Mouse (Mus musculus): Measurements from ENCODE around the gene 4922502D21Rik. TPM values are rescaled to one million over a fixed set of nuclear protein-coding genes. Genes with fewer than 3 reads are reported as not detected.

Gene 4922502D21Rik
- total RNA-seq, 1 experiment from 2014 or later, result 0.76 TPM

GRCm38 (mm10) chr6:129316463-129316862 lies 15.1 kb downstream of the 4922502D21Rik start:
- no peak for ATAC-seq (replicated peaks; ENCODE audit: insufficient number of reproducible peaks, low FRiP score, low TSS enrichment, poor library complexity, severe bottlenecking)

- ATAC-seq (replicated peaks; ENCODE audit: insufficient number of reproducible peaks, low FRiP score, low TSS enrichment, poor library complexity, severe bottlenecking), result no peak
Observed at GRCm38 (mm10) chr6:129315698-129316097, 15.9 kb downstream of the 4922502D21Rik start.

GRCm38 (mm10) chr6:129314655-129315168 lies 16.9 kb downstream of the 4922502D21Rik start:
- no peak for ATAC-seq (replicated peaks; ENCODE audit: insufficient number of reproducible peaks, low FRiP score, low TSS enrichment, poor library complexity, severe bottlenecking)

- ATAC-seq (replicated peaks; ENCODE audit: insufficient number of reproducible peaks, low FRiP score, low TSS enrichment, poor library complexity, severe bottlenecking), result no peak
Observed at GRCm38 (mm10) chr6:129312499-129312898, 19.1 kb downstream of the 4922502D21Rik start.

GRCm38 (mm10) chr6:129304180-129304579 lies 27.4 kb downstream of the 4922502D21Rik start:
- no peak for ATAC-seq (replicated peaks; ENCODE audit: insufficient number of reproducible peaks, low FRiP score, low TSS enrichment, poor library complexity, severe bottlenecking)

- no peak for ATAC-seq (replicated peaks; ENCODE audit: insufficient number of reproducible peaks, low FRiP score, low TSS enrichment, poor library complexity, severe bottlenecking)
Observed at GRCm38 (mm10) chr6:129288708-129289107, 42.9 kb downstream of the 4922502D21Rik start.

- ATAC-seq (replicated peaks; ENCODE audit: insufficient number of reproducible peaks, low FRiP score, low TSS enrichment, poor library complexity, severe bottlenecking), result peak; percentile 99
Observed at GRCm38 (mm10) chr6:129284384-129285104, 47.1 kb downstream of the 4922502D21Rik start.

- ATAC-seq (replicated peaks; ENCODE audit: insufficient number of reproducible peaks, low FRiP score, low TSS enrichment, poor library complexity, severe bottlenecking), result no peak; the same call in 1 of the 2 replicates
Observed at GRCm38 (mm10) chr6:129283271-129283670, 48.3 kb downstream of the 4922502D21Rik start.

- no peak for ATAC-seq (replicated peaks; ENCODE audit: insufficient number of reproducible peaks, low FRiP score, low TSS enrichment, poor library complexity, severe bottlenecking)
Observed at GRCm38 (mm10) chr6:129276483-129276882, 55.1 kb downstream of the 4922502D21Rik start.

GRCm38 (mm10) chr6:129275624-129276203 lies 55.9 kb downstream of the 4922502D21Rik start:
- ATAC-seq (replicated peaks; ENCODE audit: insufficient number of reproducible peaks, low FRiP score, low TSS enrichment, poor library complexity, severe bottlenecking), result no peak

- ATAC-seq (replicated peaks; ENCODE audit: insufficient number of reproducible peaks, low FRiP score, low TSS enrichment, poor library complexity, severe bottlenecking), result peak; percentile 84
Observed at GRCm38 (mm10) chr6:129275220-129275619, 56.4 kb downstream of the 4922502D21Rik start, which contains the start of gene Cd69. Gene Cd69 (minus strand): TSS chr6:129275436.

GRCm38 (mm10) chr6:129274476-129274875 lies 57.1 kb downstream of the 4922502D21Rik start:
- ATAC-seq (replicated peaks; ENCODE audit: insufficient number of reproducible peaks, low FRiP score, low TSS enrichment, poor library complexity, severe bottlenecking), result no peak

- peak; percentile 66 for ATAC-seq (replicated peaks; ENCODE audit: insufficient number of reproducible peaks, low FRiP score, low TSS enrichment, poor library complexity, severe bottlenecking)
Observed at GRCm38 (mm10) chr6:129273662-129274061, 57.9 kb downstream of the 4922502D21Rik start.

Other genes with a start within 250 kb of the 4922502D21Rik start
- 0.29 TPM in 1 of 3 replicates, not detected in the others for gene Clec2e, start 230.9 kb downstream of the 4922502D21Rik start, total RNA-seq (2017)
- gene Clec2d, start 151.2 kb downstream of the 4922502D21Rik start, total RNA-seq (2017), result 222 to 328 TPM (median 282 TPM) in 3 replicates
- gene Cd69, start 56.4 kb downstream of the 4922502D21Rik start, total RNA-seq (2017), result 122 to 324 TPM (median 301 TPM) in 3 replicates
- gene Clec12a, start 10.9 kb upstream of the 4922502D21Rik start, total RNA-seq (2017), result 95.9 to 190 TPM (median 158 TPM) in 3 replicates
- not detected in 3 replicates for gene Clec12b, start 54.1 kb upstream of the 4922502D21Rik start, total RNA-seq (2017)
- gene Clec1b, start 65.5 kb upstream of the 4922502D21Rik start, total RNA-seq (2017), result 4.3 to 125 TPM (median 16.0 TPM) in 3 replicates
- 2.2 to 5.2 TPM (median 3.1 TPM) in 3 replicates for gene Clec9a, start 77.1 kb upstream of the 4922502D21Rik start, total RNA-seq (2017)
- 1.1 to 2.3 TPM in 2 of 3 replicates, not detected in the other for gene Clec1a, start 120.2 kb upstream of the 4922502D21Rik start, total RNA-seq (2017)
- gene Olr1, start 175.4 kb upstream of the 4922502D21Rik start, total RNA-seq (2017), result 8.4 to 15.7 TPM (median 11.1 TPM) in 3 replicates
- gene Tmem52b, start 180.8 kb upstream of the 4922502D21Rik start, total RNA-seq (2017), result 1.9 TPM in 1 of 3 replicates, not detected in the others
- 27.9 to 39.7 TPM (median 35.0 TPM) in 3 replicates for gene Gabarapl1, start 201.4 kb upstream of the 4922502D21Rik start, total RNA-seq (2017)
- 390 to 1,008 TPM (median 400 TPM) in 3 replicates for gene Klre1, start 246.1 kb upstream of the 4922502D21Rik start, total RNA-seq (2017)